Mouse (Mus musculus): ENCODE results near the gene Dpagt1. TPM values are rescaled to one million over a fixed set of nuclear protein-coding genes. Genes with fewer than 3 reads are reported as not detected.
"Not testable (repeated sequence)": the region's sequence is repeated elsewhere in the genome, so short reads cannot be mapped to it uniquely, and the experiment has no call there.

The Dpagt1 gene
- polyA plus RNA-seq, 1 experiment from 2014 or later = 25.3 TPM

DNA sequence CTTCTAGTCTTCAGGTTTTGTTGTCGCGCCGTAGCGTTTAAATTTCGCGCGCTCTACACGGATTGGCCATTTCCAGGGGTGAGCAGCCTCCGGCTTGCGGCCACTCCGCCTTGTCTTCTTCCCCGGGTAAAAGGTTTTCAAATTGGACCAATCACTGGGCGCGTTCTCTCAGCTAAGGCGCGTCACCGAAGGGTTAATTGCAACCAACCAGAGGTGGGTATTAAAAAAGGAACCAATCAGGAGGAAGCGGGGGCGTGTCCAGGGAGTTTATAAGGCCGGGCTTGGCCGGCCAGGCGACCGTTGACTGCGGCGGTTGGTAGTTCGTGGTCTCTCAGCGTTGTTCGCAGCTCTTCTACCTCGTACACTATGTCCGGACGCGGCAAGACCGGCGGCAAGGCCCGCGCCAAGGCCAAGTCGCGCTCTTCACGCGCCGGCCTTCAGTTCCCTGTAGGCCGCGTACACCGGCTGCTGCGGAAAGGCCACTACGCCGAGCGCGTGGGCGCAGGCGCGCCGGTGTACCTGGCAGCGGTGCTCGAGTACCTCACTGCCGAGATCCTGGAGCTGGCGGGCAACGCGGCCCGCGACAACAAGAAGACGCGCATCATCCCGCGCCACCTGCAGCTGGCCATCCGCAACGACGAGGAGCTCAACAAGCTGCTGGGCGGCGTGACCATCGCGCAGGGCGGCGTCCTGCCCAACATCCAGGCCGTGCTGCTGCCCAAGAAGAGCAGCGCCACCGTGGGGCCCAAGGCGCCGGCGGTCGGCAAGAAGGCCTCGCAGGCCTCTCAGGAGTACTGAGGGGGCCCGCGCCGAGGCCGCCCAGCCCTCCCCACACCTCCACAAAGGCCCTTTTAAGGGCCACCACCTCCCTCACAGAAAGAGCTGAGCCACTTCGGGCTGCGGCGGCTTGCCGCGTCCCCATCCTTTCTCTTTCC, 8.8 kb downstream of the Dpagt1 start, which contains the start of gene H2afx:
Gene H2afx, plus strand, starts transcription at position 299 of the 935 bp plus-strand sequence.
- Histone ChIP-seq H3K27me3 (replicated peaks; ENCODE audit: control insufficient read depth, insufficient read depth, low read length) (no peaks in the 10 kb centered on the region), H3K9ac (ENCODE audit: low read depth, low read length) (peak within 1 kb of the TSS; percentile 87), H3K4me1 (replicated peaks; ENCODE audit: control insufficient read depth, insufficient read depth, low read length) (no peaks in the 10 kb centered on the region), H3K36me3 (ENCODE audit: control insufficient read depth, insufficient read depth) (peaks cover 39% of the 10 kb centered on the region), H3K9me3 (ENCODE audit: control insufficient read depth) (no peaks in the 10 kb centered on the region), H3K27ac (ENCODE audit: low read depth, low read length) (peak within 1 kb of the TSS; percentile 80), H3K4me2 (replicated peaks; ENCODE audit: low read depth) (peak within 1 kb of the TSS; percentile 93), H3K4me3 (ENCODE audit: low read depth, low read length) (peak within 1 kb of the TSS; percentile 67)
- TF ChIP-seq CTCF (IDR thresholded peaks at IDR 0.05; ENCODE audit: low read depth) = peak; percentile 78
- under 1% methylated on average over 82 of the region's 91 CpGs for WGBS
- ATAC-seq = peak; percentile 95

DNA sequence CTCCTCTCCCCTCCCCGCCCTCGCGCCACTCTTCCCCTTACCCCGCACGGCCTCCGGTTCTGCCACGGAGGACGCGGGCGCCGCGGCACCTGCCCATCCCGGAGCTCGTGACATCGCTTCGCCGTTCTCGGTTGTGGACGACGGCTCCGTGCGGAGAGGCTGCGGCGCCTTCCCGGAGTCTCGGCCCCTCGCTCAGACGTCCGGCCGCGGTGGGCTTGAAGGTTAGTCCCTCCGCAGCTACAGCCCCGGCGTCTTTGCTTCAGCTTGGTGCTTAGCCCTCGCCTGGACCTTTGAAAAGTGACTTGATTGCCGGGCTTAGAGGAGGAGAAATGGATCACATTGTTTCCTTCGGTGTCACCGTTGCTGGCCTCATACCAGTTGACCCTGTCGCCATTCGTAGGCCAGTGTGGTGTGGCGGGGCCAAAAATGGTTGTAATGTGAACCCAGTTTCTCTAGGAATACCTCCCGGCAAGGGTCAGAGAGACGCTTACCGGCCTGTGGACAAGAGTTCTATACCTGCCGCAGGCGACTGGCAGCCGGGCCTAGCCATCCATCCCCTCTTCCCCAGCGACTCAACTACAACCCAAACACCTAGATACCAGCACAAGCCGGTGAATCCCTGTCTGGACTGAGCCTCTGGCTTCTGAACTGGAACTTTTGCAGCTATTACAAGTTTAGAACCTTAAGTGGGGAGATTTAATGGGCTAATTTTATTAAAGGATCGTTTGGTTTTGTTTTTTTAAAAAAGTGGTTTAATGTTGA, 9.7 kb downstream of the Dpagt1 start:
- no peaks in the 10 kb centered on the region for H3K4me1 ChIP-seq (replicated peaks; ENCODE audit: control insufficient read depth, insufficient read depth, low read length)
- peak overlapping the region; percentile 67 for H3K4me3 ChIP-seq (ENCODE audit: low read depth, low read length)
- H3K9ac ChIP-seq (ENCODE audit: low read depth, low read length) = peak overlapping the region; percentile 87
- peak overlapping the region; percentile 93 for H3K4me2 ChIP-seq (replicated peaks; ENCODE audit: low read depth)
- peak; percentile 5 for ATAC-seq
- H3K27ac ChIP-seq (ENCODE audit: low read depth, low read length) = peak overlapping the region; percentile 80
- no peaks in the 10 kb centered on the region for H3K27me3 ChIP-seq (replicated peaks; ENCODE audit: control insufficient read depth, insufficient read depth, low read length)
- WGBS = under 1% methylated on average over 50 of the region's 50 CpGs
- no peak for TF ChIP-seq CTCF (IDR thresholded peaks at IDR 0.05; ENCODE audit: low read depth)
- no peaks in the 10 kb centered on the region for H3K9me3 ChIP-seq (ENCODE audit: control insufficient read depth)
- peaks cover 38% of the 10 kb centered on the region for H3K36me3 ChIP-seq (ENCODE audit: control insufficient read depth, insufficient read depth)

DNA sequence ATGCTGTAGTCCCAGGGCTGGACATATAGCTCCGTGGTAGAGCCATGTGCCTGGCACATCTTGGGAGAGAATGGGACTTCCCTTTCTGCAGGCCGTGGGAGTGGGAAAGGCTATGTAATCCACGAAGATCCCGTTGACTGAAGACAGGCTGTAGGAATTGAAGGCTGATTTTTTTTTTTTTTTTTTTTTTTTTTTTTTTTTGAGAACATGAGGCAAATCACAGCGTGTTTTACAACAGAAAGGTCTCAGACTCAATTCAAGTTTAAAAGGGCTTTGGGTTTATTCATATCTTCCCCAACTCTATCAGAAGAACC, 10.2 kb downstream of the Dpagt1 start:
- Histone ChIP-seq H3K27ac (ENCODE audit: low read depth, low read length) (no peak overlapping the region), H3K9ac (ENCODE audit: low read depth, low read length) (peak overlapping the region; percentile 87), H3K27me3 (replicated peaks; ENCODE audit: control insufficient read depth, insufficient read depth, low read length) (no peaks in the 10 kb centered on the region), H3K4me3 (ENCODE audit: low read depth, low read length) (peak overlapping the region; percentile 67), H3K4me1 (replicated peaks; ENCODE audit: control insufficient read depth, insufficient read depth, low read length) (no peaks in the 10 kb centered on the region), H3K9me3 (ENCODE audit: control insufficient read depth) (no peaks in the 10 kb centered on the region), H3K4me2 (replicated peaks; ENCODE audit: low read depth) (peak overlapping the region; percentile 93), H3K36me3 (ENCODE audit: control insufficient read depth, insufficient read depth) (peaks cover 37% of the 10 kb centered on the region)
- WGBS = 2% methylated on average over 5 of the region's 5 CpGs
- ATAC-seq = no peak
- TF ChIP-seq CTCF (IDR thresholded peaks at IDR 0.05; ENCODE audit: low read depth) = no peak

DNA sequence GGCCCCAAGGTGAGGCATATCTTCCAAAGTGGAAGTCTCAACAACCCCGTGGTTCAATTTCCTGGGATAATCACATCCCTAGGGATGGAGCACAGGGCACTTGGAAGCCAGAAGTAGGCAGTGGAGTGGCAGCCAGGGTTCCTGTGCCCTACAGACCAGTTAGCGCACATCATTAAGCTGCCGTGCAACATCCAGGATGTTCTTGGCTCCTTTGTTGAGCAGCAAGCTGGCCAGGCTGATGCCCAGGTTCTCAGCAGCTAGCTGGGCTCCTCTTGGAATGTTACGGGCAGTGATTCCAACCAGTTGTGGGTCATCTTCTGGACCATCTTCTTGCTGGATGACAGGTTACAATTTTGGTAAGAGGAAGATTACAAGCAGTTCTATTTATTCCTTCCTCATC, 10.7 kb downstream of the Dpagt1 start:
- H3K9me3 ChIP-seq (ENCODE audit: control insufficient read depth); H3K27ac ChIP-seq (ENCODE audit: low read depth, low read length); H3K4me1 ChIP-seq (replicated peaks; ENCODE audit: control insufficient read depth, insufficient read depth, low read length); H3K27me3 ChIP-seq (replicated peaks; ENCODE audit: control insufficient read depth, insufficient read depth, low read length); ATAC-seq: not testable (repeated sequence)
- peak overlapping the region; percentile 67 for H3K4me3 ChIP-seq (ENCODE audit: low read depth, low read length)
- peaks cover 36% of the 10 kb centered on the region for H3K36me3 ChIP-seq (ENCODE audit: control insufficient read depth, insufficient read depth)
- WGBS = 23% methylated on average over 4 of the region's 4 CpGs
- H3K9ac ChIP-seq (ENCODE audit: low read depth, low read length) = 0 out of 2 replicates have a peak overlapping the region, but pooled peaks have one; percentile 22
- H3K4me2 ChIP-seq (replicated peaks; ENCODE audit: low read depth) = peak overlapping the region; percentile 93

DNA sequence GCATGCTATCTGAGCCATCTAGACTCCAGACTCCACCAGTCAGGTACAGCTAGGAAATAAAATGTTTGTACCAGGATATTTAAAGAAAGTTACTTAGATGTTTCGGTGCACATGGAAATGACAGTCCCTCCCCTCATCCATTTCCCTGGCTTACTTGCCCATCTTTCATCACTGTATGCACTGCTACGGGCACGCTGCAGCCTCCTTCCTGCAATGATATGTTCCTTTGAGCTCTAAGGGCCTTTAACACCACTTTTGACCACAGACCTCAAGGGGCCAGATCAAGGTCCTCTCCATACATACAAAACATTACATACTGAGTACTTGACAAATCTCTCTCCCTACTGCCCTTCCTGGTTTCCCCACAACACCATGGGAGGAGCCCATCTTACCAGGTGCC, 11.1 kb downstream of the Dpagt1 start:
- Histone ChIP-seq H3K27me3 (replicated peaks; ENCODE audit: control insufficient read depth, insufficient read depth, low read length) (no peaks in the 10 kb centered on the region), H3K4me2 (replicated peaks; ENCODE audit: low read depth) (peak overlapping the region; percentile 93), H3K4me1 (replicated peaks; ENCODE audit: control insufficient read depth, insufficient read depth, low read length) (no peaks in the 10 kb centered on the region), H3K36me3 (ENCODE audit: control insufficient read depth, insufficient read depth) (peaks cover 35% of the 10 kb centered on the region), H3K4me3 (ENCODE audit: low read depth, low read length) (peak overlapping the region; percentile 67), H3K27ac (ENCODE audit: low read depth, low read length) (no peak overlapping the region; the same call in 1 of the 2 replicates), H3K9me3 (ENCODE audit: control insufficient read depth) (no peaks in the 10 kb centered on the region), H3K9ac (ENCODE audit: low read depth, low read length) (0 out of 2 replicates have a peak overlapping the region, but pooled peaks have one; percentile 22)
- no peak for TF ChIP-seq CTCF (IDR thresholded peaks at IDR 0.05; ENCODE audit: low read depth)
- WGBS = 50% methylated on average over 3 of the region's 3 CpGs
- ATAC-seq = no peak

All from intestine, postnatal 0 days (tissue).